ENCODE assay signal across 7 mouse cellular contexts in genomic region chr3:100684234-100684975, GRCm38 (mm10). TPM values are rescaled to one million over a fixed set of nuclear protein-coding genes. Genes with fewer than 3 reads are reported as not detected.
A peak's percentile ranks its signal among the peaks of the same experiment; 100 is the strongest.
DNase-seq lines count a peak whose midpoint lies in the region; ATAC-seq and TF ChIP-seq lines count a peak whose summit lies in the region.

No protein-coding gene starts in this region.

- ATAC-seq in forebrain, embryonic 16.5 days: no peak

- no peaks in the 10 kb centered on the region for H3K4me1 ChIP-seq in cerebellum, adult 2 months (ENCODE audit: control insufficient read depth, insufficient read depth, low read length)
- H3K4me1 ChIP-seq in forebrain, embryonic 16.5 days (replicated peaks; ENCODE audit: control insufficient read depth, insufficient read depth, low read length): peaks cover 26% of the 10 kb centered on the region

- H3K9ac ChIP-seq in forebrain, embryonic 16.5 days (replicated peaks; ENCODE audit: low read depth, low read length): peak overlapping the region; percentile 94

- H3K4me2 ChIP-seq in forebrain, embryonic 16.5 days (ENCODE audit: low read length): peak overlapping the region; percentile 89

- H3K27me3 ChIP-seq in C2C12 (ENCODE audit: control insufficient read depth, insufficient read depth, insufficient read length): no peaks in the 10 kb centered on the region
- no peaks in the 10 kb centered on the region for H3K27me3 ChIP-seq in cerebellum, adult 2 months (ENCODE audit: control insufficient read depth, insufficient read depth, low read length)
- H3K27me3 ChIP-seq in forebrain, embryonic 16.5 days (replicated peaks; ENCODE audit: control insufficient read depth, insufficient read depth, low read length): no peaks in the 10 kb centered on the region

- no peak overlapping the region for H3K27ac ChIP-seq in cerebellum, adult 2 months (ENCODE audit: insufficient read depth, low read length)
- H3K27ac ChIP-seq in forebrain, embryonic 16.5 days (ENCODE audit: low read length): no peak overlapping the region
- no peak overlapping the region for H3K27ac ChIP-seq in macrophage

- whole genome bisulfite sequencing in cerebellum, adult 2 months: under 1% methylated on average over 25 of the region's 25 CpGs
- under 1% methylated on average over 25 of the region's 25 CpGs for WGBS in forebrain, embryonic 16.5 days
- 4% methylated on average over 25 of the region's 25 CpGs for WGBS in macrophage (ENCODE audit: missing documents)

- H3K9me3 ChIP-seq in forebrain, embryonic 16.5 days (ENCODE audit: control insufficient read depth, low read length): no peaks in the 10 kb centered on the region

- TF ChIP-seq POLR2A in cerebellum, adult 2 months (IDR thresholded peaks at IDR 0.05; ENCODE audit: borderline replicate concordance, insufficient read depth, low read length): no peak

- TF ChIP-seq CTCF in C2C12 (IDR thresholded peaks at IDR 0.05; ENCODE audit: control insufficient read depth, insufficient read depth, insufficient read length): no peak
- no peak for TF ChIP-seq CTCF in cerebellum, adult 2 months (IDR thresholded peaks at IDR 0.05; ENCODE audit: borderline replicate concordance, insufficient read depth, low read depth, low read length)

- H3K4me3 ChIP-seq in C2C12 (ENCODE audit: insufficient read depth, poor library complexity, severe bottlenecking): peak overlapping the region; percentile 67
- H3K4me3 ChIP-seq in cerebellum, adult 2 months (replicated peaks; ENCODE audit: insufficient read depth, low read depth, low read length): peak overlapping the region; percentile 88
- peak overlapping the region; percentile 78 for H3K4me3 ChIP-seq in forebrain, embryonic 16.5 days (replicated peaks; ENCODE audit: low read length)
- H3K4me3 ChIP-seq in macrophage (ENCODE audit: inconsistent target): peak overlapping the region; percentile 62

- H3K79me3 ChIP-seq in C2C12 (ENCODE audit: low read depth): peaks cover 37% of the 10 kb centered on the region

- no peaks in the 10 kb centered on the region for H3K36me3 ChIP-seq in C2C12 (ENCODE audit: control insufficient read depth, insufficient read depth)
- no peaks in the 10 kb centered on the region for H3K36me3 ChIP-seq in forebrain, embryonic 16.5 days (ENCODE audit: control insufficient read depth, insufficient read depth)
- H3K36me3 ChIP-seq in macrophage (ENCODE audit: inconsistent target): no peaks in the 10 kb centered on the region

- H3K79me2 ChIP-seq in C2C12 (ENCODE audit: control insufficient read depth, insufficient read depth): peaks cover 57% of the 10 kb centered on the region
- H3K79me2 ChIP-seq in macrophage (ENCODE audit: inconsistent target): peaks cover 55% of the 10 kb centered on the region

- peak; percentile 43 for DNase-seq in 416B (ENCODE audit: low read depth)
- peak; percentile 44 to 48 for DNase-seq in cerebellum, adult 2 months
- DNase-seq in kidney, adult 9 months: peak; percentile 34
- DNase-seq in spleen, postnatal 4 days (ENCODE audit: low spot score in 2 of 2): peak; percentile 23 to 67

- H3ac ChIP-seq in C2C12 (ENCODE audit: control insufficient read depth, insufficient read length, low read depth): peak overlapping the region; percentile 56

TF ChIP-seq in C2C12, 6 proteins besides CTCF, POLR2A, EP300 and RAD21:
- peak; percentile 47 for TF ChIP-seq MAX (IDR thresholded peaks at IDR 0.05)
- no peak for TF ChIP-seq MYOD1 (IDR thresholded peaks at IDR 0.05; ENCODE audit: control insufficient read depth, insufficient read length, low read depth)

RNA-seq across cellular contexts. Expression of gene Man1a2, which starts 0.9 kb away (rescaled TPM):
- 7.1 TPM for polyA plus RNA-seq in C2C12 (2012; fragmentation: generic; extraction: Trizol)
- polyA plus RNA-seq in cerebellum, adult 2 months (2012; rRNA removed): 21.4 and 22.2 TPM in 2 replicates
- 32.8 and 36.7 TPM in 2 replicates for polyA plus RNA-seq in forebrain, embryonic 16.5 days (2015; fragmentation: Nextera tagmentation; extraction: Ambion mirVana)
- total RNA-seq in macrophage (2018; cell fraction: chromatin; rRNA removed): 100 to 1,000 TPM in 1 of 26 experiments, 10 to 100 TPM in 25; 19.0 to 132 (median 63.0) TPM
- 10 to 100 TPM; 15.0 to 30.4 (median 21.7) TPM for total RNA-seq in macrophage (2018; cell fraction: cytosol; rRNA removed)
- 10 to 100 TPM; 21.9 to 88.3 (median 33.7) TPM for total RNA-seq in macrophage (2018; cell fraction: nucleus; rRNA removed)
- polyA plus RNA-seq in macrophage (2018): 16.2 to 40.0 TPM (median 25.0 TPM) in 3 replicates
